Mouse (Mus musculus) heart, embryonic 11.5 days (tissue): ENCODE data around the gene Tmem109. TPM values are rescaled to one million over a fixed set of nuclear protein-coding genes. Genes with fewer than 3 reads are reported as not detected.

ENCODE experiments used
- ATAC-seq: fragments of 200-750 bp; cut with Nextera tagmentation; replicated peaks from 2 replicates; pipeline ENCODE4 v1.8.0; 2017; ENCODE audit warnings: moderate library complexity; ENCODE audit not compliant: insufficient number of reproducible peaks, low FRiP score, low TSS enrichment
- H3K27ac ChIP-seq: fragments of 300-500 bp; sonication (generic); 2 replicates; pipeline ENCODE4 v1.5.1; 2014; ENCODE audit warnings: mild to moderate bottlenecking, low read depth, low read length
- H3K27me3 ChIP-seq: fragments of 300-500 bp; sonication (generic); 2 replicates; pipeline ENCODE4 v1.6.1; 2014; ENCODE audit warnings: mild to moderate bottlenecking, low read length, mixed read lengths; ENCODE audit not compliant: control insufficient read depth, insufficient read depth
- H3K36me3 ChIP-seq: fragments of 300-500 bp; sonication (generic); 2 replicates; pipeline ENCODE4 v1.6.1; 2014; ENCODE audit warnings: mild to moderate bottlenecking, low read length, moderate library complexity, mixed read lengths; ENCODE audit not compliant: control insufficient read depth, insufficient read depth
- H3K4me1 ChIP-seq: fragments of 300-500 bp; sonication (generic); 2 replicates; pipeline ENCODE4 v1.6.1; 2014; ENCODE audit warnings: low read length; ENCODE audit not compliant: control insufficient read depth, insufficient read depth
- H3K4me2 ChIP-seq: fragments of 300-500 bp; sonication (generic); 2 replicates; pipeline ENCODE4 v1.6.1; 2014; ENCODE audit warnings: mild to moderate bottlenecking, moderate library complexity
- H3K4me3 ChIP-seq: fragments of 300-500 bp; sonication (generic); 2 replicates; pipeline ENCODE4 v1.5.1; 2014; ENCODE audit warnings: low read depth, low read length
- H3K9ac ChIP-seq: fragments of 300-500 bp; sonication (generic); 2 replicates; pipeline ENCODE4 v1.6.1; 2014; ENCODE audit warnings: mild to moderate bottlenecking, low read depth, low read length, moderate library complexity
- H3K9me3 ChIP-seq: fragments of 300-500 bp; sonication (generic); replicated peaks from 2 replicates; pipeline ENCODE4 v1.6.1; 2016; ENCODE audit warnings: low read length; ENCODE audit not compliant: control insufficient read depth
- WGBS: fragments of 180-500 bp; shearing (Covaris S2); extraction: QIAGEN DNeasy Blood & Tissue Kit; methylation state at CpG from one replicate; pipeline ENCODE4 v1.1.7; 2014; ENCODE audit not compliant: insufficient replicate concordance; 5-methylcytosine and 5-hydroxymethylcytosine counted together
- polyA plus RNA-seq: library from polyadenylated mRNA; unstranded; fragments of >200 nt; fragmentation: Nextera tagmentation; extraction: Ambion mirVana; gene quantifications from 2 replicates; pipeline ENCODE4 v1.2.1, GENCODE M21; 2014

The Tmem109 gene
- polyA plus RNA-seq, 1 experiment from 2014 or later: 66.7 TPM

DNA sequence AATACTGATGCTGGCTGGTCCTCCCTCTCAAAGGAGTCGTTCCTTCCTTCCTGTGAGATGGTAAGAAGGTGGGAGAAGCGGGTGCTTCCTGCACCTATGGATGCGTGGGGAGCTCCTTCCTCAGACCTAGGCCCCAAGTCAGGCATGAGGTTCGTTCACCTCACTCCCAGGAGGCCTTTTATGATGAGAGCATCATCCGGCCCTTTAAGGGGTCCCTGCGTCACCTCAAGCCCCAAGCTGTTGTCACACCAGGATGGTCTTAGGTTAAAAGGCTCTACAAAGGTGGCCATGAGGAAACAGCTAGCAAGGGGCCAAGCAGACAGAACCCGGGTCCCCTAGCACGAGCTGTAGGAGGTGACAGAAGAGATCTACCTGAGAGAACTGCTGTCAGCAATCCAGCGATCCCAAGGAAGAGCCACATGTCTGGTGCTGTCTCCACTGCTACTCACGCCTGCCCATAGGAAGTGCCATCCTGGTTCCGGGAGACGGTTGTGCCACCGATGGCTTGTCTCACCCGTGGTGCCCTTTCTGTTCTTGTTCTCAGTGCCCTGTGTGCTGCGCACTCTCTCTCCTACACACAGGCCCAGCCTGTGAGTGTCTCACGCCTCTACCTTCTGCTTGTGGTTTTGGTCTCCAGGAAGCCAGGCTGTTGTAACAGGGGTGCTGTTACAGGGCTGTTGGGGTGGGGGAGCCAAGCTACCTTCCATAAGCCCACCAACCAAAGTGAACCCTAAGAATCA lies 52.2 kb downstream of the Tmem109 start, which contains the start of gene Cd6:
Gene Cd6, minus strand, starts transcription at position 623 of the 740 bp plus-strand sequence.
- ATAC-seq: no peak
- Histone ChIP-seq H3K27ac (no peak within 1 kb of the TSS), H3K9me3 (no peaks in the 10 kb centered on the region), H3K4me3 (no peak within 1 kb of the TSS), H3K9ac (no peak within 1 kb of the TSS), H3K27me3 (no peaks in the 10 kb centered on the region), H3K4me2 (no peak within 1 kb of the TSS), H3K4me1 (no peaks in the 10 kb centered on the region), H3K36me3 (no peaks in the 10 kb centered on the region)
- WGBS: 84% methylated on average over 16 of the region's 16 CpGs

DNA sequence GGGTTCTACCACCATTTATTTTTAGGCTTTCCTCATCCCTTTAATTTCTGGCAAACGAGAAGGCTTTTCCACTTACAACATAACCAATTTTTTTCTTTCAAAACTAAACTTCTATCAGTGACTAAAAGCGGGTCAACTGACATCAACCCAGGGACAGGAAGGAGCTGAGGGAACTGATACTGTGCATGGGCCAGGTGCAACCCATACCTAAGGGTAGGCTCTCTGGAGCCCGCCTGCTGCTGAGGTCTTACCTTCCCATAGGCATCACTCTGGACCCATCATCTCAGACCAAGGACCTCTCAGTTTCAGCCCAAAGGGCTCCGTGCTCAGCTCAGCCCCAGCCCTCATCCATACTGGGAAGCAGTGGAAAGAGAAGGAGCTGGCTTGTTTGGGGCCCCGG lies 53.5 kb downstream of the Tmem109 start:
- Histone ChIP-seq H3K27me3 (no peaks in the 10 kb centered on the region), H3K4me2 (no peak overlapping the region), H3K27ac (no peak overlapping the region), H3K36me3 (no peaks in the 10 kb centered on the region), H3K4me3 (no peak overlapping the region), H3K9ac (no peak overlapping the region), H3K4me1 (no peaks in the 10 kb centered on the region), H3K9me3 (no peaks in the 10 kb centered on the region)
- WGBS: 84% methylated on average over 5 of the region's 5 CpGs
- ATAC-seq: no peak

GRCm38 (mm10) chr19:10824061-10824460 lies 57.7 kb downstream of the Tmem109 start:
- no peak overlapping the region for H3K4me2 ChIP-seq
- H3K4me1 ChIP-seq: no peaks in the 10 kb centered on the region
- no peak for ATAC-seq
- H3K4me3 ChIP-seq: no peak overlapping the region
- no peak overlapping the region for H3K9ac ChIP-seq
- 80% methylated on average over 7 of the region's 7 CpGs for WGBS
- no peaks in the 10 kb centered on the region for H3K27me3 ChIP-seq
- no peak overlapping the region for H3K27ac ChIP-seq
- H3K9me3 ChIP-seq: no peaks in the 10 kb centered on the region
- no peaks in the 10 kb centered on the region for H3K36me3 ChIP-seq

DNA sequence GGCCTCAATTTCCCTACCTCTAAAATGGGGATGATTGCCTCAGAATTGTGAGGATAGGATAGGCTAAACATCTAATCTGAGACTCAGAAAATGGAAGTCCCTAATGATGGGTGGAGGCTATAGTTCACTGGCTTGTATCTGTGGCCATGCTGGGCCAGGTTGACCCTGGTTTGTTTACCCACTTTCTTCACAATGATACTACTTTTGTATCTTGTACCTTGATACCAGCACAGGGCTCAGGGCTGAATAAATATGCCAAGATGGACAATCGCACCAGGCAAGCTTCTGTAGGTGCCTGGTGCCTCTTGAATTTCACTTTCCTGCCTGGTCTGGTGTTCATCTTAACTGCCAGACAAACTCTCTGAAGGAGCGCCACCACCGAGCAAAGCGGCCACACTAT lies 59.3 kb downstream of the Tmem109 start:
- no peaks in the 10 kb centered on the region for H3K9me3 ChIP-seq
- H3K4me1 ChIP-seq: no peaks in the 10 kb centered on the region
- no peaks in the 10 kb centered on the region for H3K27me3 ChIP-seq
- no peak overlapping the region for H3K9ac ChIP-seq
- no peak overlapping the region for H3K4me2 ChIP-seq
- ATAC-seq: no peak
- no peak overlapping the region for H3K4me3 ChIP-seq
- H3K36me3 ChIP-seq: no peaks in the 10 kb centered on the region
- WGBS: 86% methylated on average over 4 of the region's 4 CpGs
- no peak overlapping the region for H3K27ac ChIP-seq

DNA sequence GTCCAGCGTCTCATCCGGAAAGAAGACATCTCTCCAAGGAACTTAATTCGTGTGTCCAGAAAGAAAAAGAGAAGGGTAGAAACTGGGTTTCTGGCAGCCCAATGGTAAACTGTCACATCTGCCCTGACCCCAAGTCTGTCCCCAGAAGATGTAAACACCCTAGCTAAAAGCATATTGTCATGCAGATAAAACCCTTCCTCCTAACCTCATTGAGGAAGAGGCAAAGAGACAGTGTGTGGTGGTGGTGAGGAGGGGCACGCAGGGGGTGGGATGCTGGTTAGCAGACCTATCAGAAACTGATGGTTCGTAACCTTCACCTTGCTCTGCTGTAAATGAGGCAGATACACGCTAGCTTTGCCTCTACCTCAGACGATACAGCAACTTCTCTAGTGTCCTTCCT lies 60.5 kb downstream of the Tmem109 start:
- 66% methylated on average over 7 of the region's 7 CpGs for WGBS

More for the DNA sequence above, 60.5 kb downstream of the Tmem109 start:
- H3K4me2 ChIP-seq: no peak overlapping the region
- H3K27ac ChIP-seq: no peak overlapping the region
- H3K9ac ChIP-seq: no peak overlapping the region
- H3K4me1 ChIP-seq: no peaks in the 10 kb centered on the region
- no peak for ATAC-seq
- no peak overlapping the region for H3K4me3 ChIP-seq
- H3K9me3 ChIP-seq: no peaks in the 10 kb centered on the region
- no peaks in the 10 kb centered on the region for H3K27me3 ChIP-seq
- H3K36me3 ChIP-seq: no peaks in the 10 kb centered on the region

Other genes with a start within 250 kb of the Tmem109 start
- gene Vwce, start 247.8 kb downstream of the Tmem109 start, polyA plus RNA-seq: 0.46 and 0.55 TPM in 2 replicates
- not detected in 2 replicates for gene Pga5, start 203.9 kb downstream of the Tmem109 start, polyA plus RNA-seq
- 21.9 and 22.5 TPM in 2 replicates for gene Vps37c, start 193.3 kb downstream of the Tmem109 start, polyA plus RNA-seq
- gene Cd5, start 143.0 kb downstream of the Tmem109 start, polyA plus RNA-seq: 0.39 and 0.72 TPM in 2 replicates
- not detected in 2 replicates for gene Cd6, start 51.9 kb downstream of the Tmem109 start, polyA plus RNA-seq
- 0.19 and 0.31 TPM in 2 replicates for gene Slc15a3, start 42.3 kb downstream of the Tmem109 start, polyA plus RNA-seq
- gene Tmem132a, start 12.1 kb downstream of the Tmem109 start, polyA plus RNA-seq: 35.5 and 37.2 TPM in 2 replicates
- gene Prpf19, start 13.2 kb upstream of the Tmem109 start, polyA plus RNA-seq: 33.0 and 39.4 TPM in 2 replicates
- not detected in 2 replicates for gene Zp1, start 38.6 kb upstream of the Tmem109 start, polyA plus RNA-seq
- 0.27 TPM in 2 replicates for gene Ptgdr2, start 55.2 kb upstream of the Tmem109 start, polyA plus RNA-seq
- gene Ccdc86, start 67.3 kb upstream of the Tmem109 start, polyA plus RNA-seq: 17.7 and 18.9 TPM in 2 replicates
- gene Ms4a10, start 92.7 kb upstream of the Tmem109 start, polyA plus RNA-seq: not detected in 2 replicates
- gene Ms4a15, start 111.2 kb upstream of the Tmem109 start, polyA plus RNA-seq: 0.17 TPM in 1 of 2 replicates, not detected in the other
- gene Ms4a18, start 136.0 kb upstream of the Tmem109 start, polyA plus RNA-seq: not detected in 2 replicates
- not detected in 2 replicates for gene Ms4a8a, start 199.1 kb upstream of the Tmem109 start, polyA plus RNA-seq
- gene 1700017D01Rik, start 248.9 kb upstream of the Tmem109 start, polyA plus RNA-seq: not detected in 2 replicates